Mouse (Mus musculus) forebrain, embryonic 12.5 days (tissue): ENCODE data around the gene Tnfrsf21. TPM values are rescaled to one million over a fixed set of nuclear protein-coding genes. Genes with fewer than 3 reads are reported as not detected.

Experiments
- ATAC-seq: fragments of 200-750 bp; cut with Nextera tagmentation; 2 replicates; pipeline ENCODE4 v1.8.0; 2017; ENCODE audit warnings: moderate TSS enrichment; ENCODE audit not compliant: low FRiP score
- H3K27ac ChIP-seq: fragments of 300-500 bp; sonication (generic); 2 replicates; pipeline ENCODE4 v1.5.1; 2016; ENCODE audit warnings: mild to moderate bottlenecking
- H3K27me3 ChIP-seq: fragments of 300-500 bp; sonication (generic); 2 replicates; pipeline ENCODE4 v1.6.1; 2016; ENCODE audit warnings: mild to moderate bottlenecking
- H3K36me3 ChIP-seq: fragments of 300-500 bp; sonication (generic); replicated peaks from 2 replicates; pipeline ENCODE4 v1.6.1; 2016; ENCODE audit warnings: mild to moderate bottlenecking
- H3K4me1 ChIP-seq: fragments of 300-500 bp; sonication (generic); 2 replicates; pipeline ENCODE4 v1.6.1; 2016
- H3K4me2 ChIP-seq: fragments of 300-500 bp; sonication (generic); 2 replicates; pipeline ENCODE4 v1.6.1; 2016; ENCODE audit warnings: mild to moderate bottlenecking, moderate library complexity
- H3K4me3 ChIP-seq: fragments of 300-500 bp; sonication (generic); replicated peaks from 2 replicates; pipeline ENCODE4 v1.5.1; 2016; ENCODE audit warnings: mild to moderate bottlenecking
- H3K9ac ChIP-seq: fragments of 300-500 bp; sonication (generic); 2 replicates; pipeline ENCODE4 v1.6.1; 2016; ENCODE audit warnings: mild to moderate bottlenecking
- H3K9me3 ChIP-seq: fragments of 300-500 bp; sonication (generic); 2 replicates; pipeline ENCODE4 v1.6.1; 2016
- WGBS: fragments of 180-500 bp; shearing (Covaris S2); methylation state at CpG from one replicate; pipeline ENCODE4 v1.1.7; 2016; 5-methylcytosine and 5-hydroxymethylcytosine counted together
- polyA plus RNA-seq: library from polyadenylated mRNA; unstranded; fragments of >200 nt; fragmentation: Nextera tagmentation; extraction: Ambion mirVana; gene quantifications from 2 replicates; pipeline ENCODE4 v1.2.1, GENCODE M21; 2016

Tnfrsf21 gene
- polyA plus RNA-seq, 1 experiment from 2014 or later, result 39.0 TPM

DNA sequence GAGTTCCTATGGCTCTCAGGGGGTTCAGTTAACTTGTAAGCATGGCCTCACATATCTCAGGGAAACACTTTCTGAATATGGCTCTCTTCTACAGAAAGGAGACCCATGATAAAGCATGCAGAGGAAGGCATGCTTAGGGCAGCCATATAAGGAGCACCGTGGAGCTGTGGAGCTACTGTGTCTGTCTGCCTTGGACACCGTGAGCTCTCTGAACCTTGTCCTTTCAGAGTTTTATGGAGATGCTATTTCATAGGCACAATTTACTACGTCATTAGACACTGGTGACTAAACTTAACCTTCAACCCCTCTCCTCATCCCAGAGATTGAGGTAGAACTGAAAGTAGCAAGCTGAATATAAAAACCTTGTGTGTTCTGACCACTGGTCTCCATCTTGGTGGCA, 13.2 kb downstream of the Tnfrsf21 start:
- H3K27me3 ChIP-seq, result no peaks in the 10 kb centered on the region
- peaks cover 6% of the 10 kb centered on the region; the same call in 1 of the 2 replicates for H3K36me3 ChIP-seq
- 93% methylated on average over 3 of the region's 3 CpGs for WGBS
- no peak overlapping the region for H3K4me3 ChIP-seq
- H3K4me2 ChIP-seq, result no peak overlapping the region
- no peak for ATAC-seq
- H3K4me1 ChIP-seq, result no peaks in the 10 kb centered on the region
- no peak overlapping the region for H3K9ac ChIP-seq
- H3K27ac ChIP-seq, result no peak overlapping the region
- no peaks in the 10 kb centered on the region for H3K9me3 ChIP-seq

DNA sequence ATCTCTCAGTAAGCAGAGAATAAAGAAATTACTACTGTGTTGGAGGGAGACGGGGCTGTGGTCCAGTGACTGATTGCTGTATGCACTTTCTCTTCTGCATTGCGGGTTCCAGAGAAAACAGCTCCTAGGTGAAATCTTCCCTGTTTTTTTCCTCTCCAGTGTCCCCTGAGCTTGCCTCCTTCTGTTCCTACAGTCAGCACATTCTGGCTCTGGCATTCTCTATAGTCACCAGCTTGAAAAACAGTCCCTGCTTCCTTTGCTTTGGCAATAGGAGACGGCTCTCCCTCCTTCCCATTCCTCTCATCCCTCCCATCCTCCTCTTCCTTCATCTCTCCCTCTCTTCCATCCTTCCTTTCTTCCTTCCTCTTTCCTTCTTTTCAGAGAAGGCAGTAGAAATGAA, 13.9 kb downstream of the Tnfrsf21 start:
- WGBS, result 93% methylated on average over 3 of the region's 3 CpGs
- Histone ChIP-seq H3K4me1 (no peaks in the 10 kb centered on the region), H3K4me3 (no peak overlapping the region), H3K4me2 (no peak overlapping the region), H3K27me3 (no peaks in the 10 kb centered on the region), H3K36me3 (peaks cover 6% of the 10 kb centered on the region; the same call in 1 of the 2 replicates), H3K9ac (no peak overlapping the region), H3K27ac (no peak overlapping the region), H3K9me3 (no peaks in the 10 kb centered on the region)
- ATAC-seq, result no peak

DNA sequence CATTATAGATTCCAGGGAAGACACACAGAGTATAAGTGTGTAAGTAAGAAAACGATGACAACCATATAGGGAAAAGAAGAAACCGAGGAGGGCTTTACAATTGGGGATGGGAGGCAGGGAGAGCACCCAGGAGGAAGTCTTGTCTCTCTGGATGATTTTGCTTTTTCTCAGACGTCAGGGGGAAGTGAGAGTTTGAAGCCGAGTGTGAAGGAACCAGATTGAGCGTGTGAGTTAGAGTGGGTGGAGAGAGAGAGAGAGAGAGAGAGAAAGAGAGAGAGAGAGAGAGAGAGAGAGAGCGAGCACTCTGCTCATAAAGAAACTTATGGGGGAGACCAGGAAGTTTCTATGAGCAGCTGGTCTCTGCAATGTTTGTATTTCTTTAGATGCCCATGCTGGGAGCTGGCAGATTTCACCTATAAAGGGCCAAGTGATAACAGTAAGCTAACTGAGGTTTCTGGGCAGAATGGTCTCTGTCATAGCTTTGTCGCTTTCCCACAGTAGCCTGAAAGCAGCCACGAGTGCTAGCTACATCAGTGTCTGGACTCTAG, 16.2 kb downstream of the Tnfrsf21 start:
- Histone ChIP-seq H3K27ac (no peak overlapping the region), H3K4me2 (no peak overlapping the region), H3K36me3 (peaks cover 6% of the 10 kb centered on the region), H3K4me3 (no peak overlapping the region), H3K4me1 (no peaks in the 10 kb centered on the region), H3K9me3 (no peaks in the 10 kb centered on the region), H3K27me3 (no peaks in the 10 kb centered on the region), H3K9ac (no peak overlapping the region)
- 89% methylated on average over 8 of the region's 8 CpGs for WGBS
- no peak for ATAC-seq

DNA sequence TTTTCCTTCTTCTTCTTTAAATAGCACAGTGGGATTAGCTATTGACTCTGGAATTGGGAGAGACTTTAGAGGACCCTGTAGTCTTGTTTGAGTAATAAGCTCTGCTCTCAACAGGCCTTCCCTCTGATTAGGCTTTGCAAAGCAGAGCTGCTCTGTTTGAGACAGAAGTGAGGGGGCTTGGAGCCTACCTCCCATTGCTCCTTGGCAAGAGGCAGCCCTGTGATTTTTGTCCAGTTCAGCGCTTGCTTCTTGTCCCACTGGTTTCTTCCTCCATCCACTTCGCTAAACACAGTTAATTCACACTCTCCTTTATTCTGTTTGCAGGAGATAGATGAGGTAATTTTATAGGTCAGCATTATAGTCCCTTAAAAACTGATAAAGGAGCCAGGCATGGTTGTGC, 19.0 kb downstream of the Tnfrsf21 start:
- Histone ChIP-seq H3K9me3 (no peaks in the 10 kb centered on the region), H3K4me2 (no peak overlapping the region), H3K9ac (no peak overlapping the region), H3K27me3 (no peaks in the 10 kb centered on the region), H3K27ac (no peak overlapping the region), H3K4me3 (no peak overlapping the region), H3K36me3 (peaks cover 28% of the 10 kb centered on the region), H3K4me1 (no peaks in the 10 kb centered on the region)
- no peak for ATAC-seq
- WGBS, result 75% methylated on average over 2 of the region's 2 CpGs

DNA sequence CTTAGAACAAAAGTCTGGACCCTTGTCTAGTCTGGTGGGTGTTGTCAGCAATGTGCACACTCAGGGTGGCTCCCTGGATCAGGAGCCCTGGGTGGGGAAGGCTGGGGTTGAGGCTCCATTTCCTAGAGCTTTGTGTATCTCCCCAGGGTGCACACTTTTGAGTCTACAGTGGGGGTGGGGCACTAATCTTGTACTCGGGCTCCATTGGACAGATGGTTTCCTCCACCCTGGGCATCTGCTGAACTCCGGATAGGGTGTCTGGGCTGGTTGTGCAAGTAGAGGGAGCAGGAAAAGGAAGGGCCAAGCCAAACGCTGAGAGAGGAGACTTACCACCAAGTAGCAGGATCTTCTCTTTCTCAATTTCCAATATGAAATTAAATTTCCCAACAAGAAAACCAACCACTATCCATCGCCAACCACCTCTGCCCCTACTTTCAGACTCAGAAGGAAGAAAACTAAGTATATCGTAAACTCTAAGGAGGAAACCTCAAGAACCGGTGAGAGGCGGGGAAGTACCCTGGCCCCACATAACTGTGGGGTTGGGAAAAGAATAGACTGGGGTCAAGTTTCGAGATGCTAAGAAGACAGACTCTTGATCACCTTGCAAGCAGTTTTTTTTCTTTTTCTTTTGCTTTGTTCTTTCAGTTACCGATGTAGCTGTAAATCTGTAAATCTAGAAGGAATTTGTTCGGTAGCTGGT, 19.9 kb downstream of the Tnfrsf21 start:
- no peaks in the 10 kb centered on the region for H3K27me3 ChIP-seq
- H3K4me1 ChIP-seq, result no peaks in the 10 kb centered on the region
- no peak overlapping the region for H3K27ac ChIP-seq
- no peak overlapping the region for H3K4me3 ChIP-seq
- H3K9me3 ChIP-seq, result no peaks in the 10 kb centered on the region
- peaks cover 30% of the 10 kb centered on the region for H3K36me3 ChIP-seq
- H3K9ac ChIP-seq, result no peak overlapping the region
- ATAC-seq, result no peak
- WGBS, result 82% methylated on average over 10 of the region's 10 CpGs
- H3K4me2 ChIP-seq, result no peak overlapping the region

DNA sequence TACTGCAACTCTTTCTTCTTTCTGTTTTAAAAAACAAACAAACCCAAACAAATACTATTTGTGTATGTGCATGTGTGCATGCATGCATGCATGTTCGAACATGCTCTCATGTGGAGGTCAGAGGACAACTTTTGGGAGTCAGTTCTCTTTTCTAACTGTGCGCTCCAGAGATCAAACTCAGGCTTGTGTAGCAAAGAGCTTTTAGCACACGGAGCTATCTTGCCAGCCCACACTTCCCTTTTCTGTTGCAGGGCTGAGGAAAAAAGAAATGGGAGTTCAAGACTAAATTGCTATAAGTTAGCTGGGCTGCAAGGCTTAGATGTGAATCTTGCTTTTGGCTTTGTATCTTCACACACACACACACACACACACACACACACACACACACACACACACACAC, 24.2 kb downstream of the Tnfrsf21 start:
- WGBS, result 92% methylated on average over 3 of the region's 3 CpGs
- ATAC-seq, result no peak
- H3K27ac ChIP-seq, result no peak overlapping the region
- H3K4me2 ChIP-seq, result no peak overlapping the region
- peaks cover 54% of the 10 kb centered on the region for H3K36me3 ChIP-seq
- no peaks in the 10 kb centered on the region for H3K4me1 ChIP-seq
- no peak overlapping the region for H3K4me3 ChIP-seq
- H3K27me3 ChIP-seq, result no peaks in the 10 kb centered on the region
- H3K9ac ChIP-seq, result no peak overlapping the region
- no peaks in the 10 kb centered on the region for H3K9me3 ChIP-seq

DNA sequence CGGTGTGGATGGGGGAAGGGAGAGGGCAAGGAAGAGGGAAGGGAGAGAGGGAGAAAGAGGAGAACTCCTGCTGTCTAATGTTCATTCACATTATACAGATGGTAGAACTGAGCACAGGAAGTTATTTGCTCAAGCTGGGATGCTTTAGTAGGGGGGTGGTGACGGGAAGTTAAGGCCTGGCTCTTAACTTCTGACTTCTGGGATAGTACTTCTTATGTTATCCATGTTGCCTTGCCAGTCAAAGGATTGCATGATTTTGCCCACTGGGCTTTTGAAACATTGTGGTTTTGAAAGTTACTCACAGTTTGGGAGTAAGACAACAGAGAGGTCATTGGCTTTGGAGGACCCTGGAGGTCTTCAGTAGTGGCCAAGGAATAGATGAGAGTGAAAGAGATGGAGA, 34.3 kb downstream of the Tnfrsf21 start:
- no peak overlapping the region for H3K27ac ChIP-seq
- 95% methylated on average over 2 of the region's 2 CpGs for WGBS

DNA sequence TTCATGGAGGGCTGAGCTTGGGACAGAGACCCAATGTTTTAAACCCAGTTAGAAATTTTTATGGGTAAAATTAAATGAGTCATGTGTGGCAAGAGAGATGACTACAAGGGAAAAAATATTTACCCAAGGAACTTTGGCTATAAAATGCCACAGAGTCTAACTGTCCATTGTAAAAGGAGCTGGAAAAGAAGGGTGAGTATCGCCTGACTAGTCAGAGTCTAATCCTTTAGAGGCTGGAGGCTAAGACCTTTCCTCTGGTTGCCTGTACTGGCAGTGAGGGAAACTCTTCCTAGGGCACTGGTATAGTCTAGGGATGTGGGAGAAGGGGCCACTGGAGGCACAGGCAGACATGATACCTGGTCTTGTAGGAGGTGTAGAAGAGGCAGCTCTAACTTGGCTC, 36.4 kb downstream of the Tnfrsf21 start:
- 89% methylated on average over 1 of the region's 1 CpGs for WGBS
- H3K9ac ChIP-seq, result no peak overlapping the region
- ATAC-seq, result no peak

More for the DNA sequence above, 34.3 kb downstream of the Tnfrsf21 start:
- Histone ChIP-seq H3K4me3 (no peak overlapping the region), H3K9me3 (no peaks in the 10 kb centered on the region), H3K36me3 (no peaks in the 10 kb centered on the region), H3K4me1 (no peaks in the 10 kb centered on the region), H3K9ac (no peak overlapping the region), H3K4me2 (no peak overlapping the region), H3K27me3 (no peaks in the 10 kb centered on the region)
- ATAC-seq, result no peak

DNA sequence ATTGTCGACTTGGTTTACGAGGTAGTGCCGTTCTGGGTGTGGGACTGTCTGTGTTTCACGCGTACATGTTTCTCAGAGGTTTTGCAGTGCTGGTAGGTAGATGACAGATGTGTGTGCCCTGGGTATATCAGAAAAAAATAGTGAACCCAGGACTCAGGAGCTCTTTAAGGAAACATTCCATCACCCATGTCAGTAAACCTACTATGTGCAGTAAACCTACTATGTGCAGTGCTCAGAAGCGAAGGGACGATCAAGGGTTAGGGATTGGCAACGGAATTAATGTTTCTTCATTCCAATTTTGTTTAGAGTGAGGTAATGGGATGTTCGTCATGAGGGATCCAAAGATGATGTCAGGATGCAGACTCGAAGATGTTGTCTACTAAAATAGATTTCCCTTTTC, 37.6 kb downstream of the Tnfrsf21 start:
- Histone ChIP-seq H3K27ac (no peak overlapping the region), H3K4me1 (no peaks in the 10 kb centered on the region), H3K9ac (no peak overlapping the region), H3K4me3 (no peak overlapping the region), H3K4me2 (no peak overlapping the region), H3K36me3 (no peaks in the 10 kb centered on the region), H3K27me3 (no peaks in the 10 kb centered on the region), H3K9me3 (no peaks in the 10 kb centered on the region)
- no peak for ATAC-seq
- 96% methylated on average over 10 of the region's 10 CpGs for WGBS

More for the DNA sequence above, 36.4 kb downstream of the Tnfrsf21 start:
- no peak overlapping the region for H3K27ac ChIP-seq
- H3K4me2 ChIP-seq, result no peak overlapping the region
- H3K36me3 ChIP-seq, result no peaks in the 10 kb centered on the region
- H3K9me3 ChIP-seq, result no peaks in the 10 kb centered on the region
- no peak overlapping the region for H3K4me3 ChIP-seq
- no peaks in the 10 kb centered on the region for H3K4me1 ChIP-seq
- no peaks in the 10 kb centered on the region for H3K27me3 ChIP-seq

DNA sequence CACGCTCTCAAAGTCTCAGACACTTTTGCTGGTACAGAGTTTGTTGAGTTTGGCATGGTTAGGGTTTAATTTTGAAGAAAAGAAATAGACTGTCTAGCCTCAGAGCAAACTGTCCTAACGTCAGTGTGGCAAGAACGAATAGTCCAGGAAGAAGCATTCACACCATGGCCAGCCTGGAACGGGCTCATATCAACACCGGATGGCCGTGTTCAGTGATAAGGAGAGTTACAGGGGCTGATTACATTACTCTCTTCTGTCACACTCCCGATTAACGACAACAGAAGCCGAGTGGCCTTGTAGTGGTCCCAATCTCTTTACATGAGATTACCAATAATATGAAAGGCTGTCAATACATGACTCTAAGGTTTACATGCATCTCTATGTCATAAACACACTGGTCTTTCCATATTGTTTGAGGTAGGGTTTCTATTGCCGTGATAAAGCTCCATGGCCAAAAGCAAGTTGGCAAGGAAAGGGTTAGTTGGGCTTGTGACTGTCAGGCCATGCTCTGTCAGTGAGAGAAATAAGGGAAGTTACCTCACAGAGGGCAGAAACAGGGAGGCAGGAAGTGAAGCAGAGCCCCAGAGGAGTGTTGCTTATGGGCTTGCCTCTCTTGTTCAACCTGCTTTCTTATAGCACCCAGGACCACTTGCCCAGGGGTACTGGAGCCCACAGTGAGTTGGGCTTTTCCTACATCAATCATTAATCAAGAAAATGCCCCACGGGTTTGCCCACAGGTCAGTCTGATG, 42.1 kb downstream of the Tnfrsf21 start:
- no peaks in the 10 kb centered on the region for H3K27me3 ChIP-seq
- H3K4me3 ChIP-seq, result no peak overlapping the region
- ATAC-seq, result no peak
- 95% methylated on average over 11 of the region's 11 CpGs for WGBS
- H3K27ac ChIP-seq, result no peak overlapping the region
- H3K4me2 ChIP-seq, result no peak overlapping the region
- no peak overlapping the region for H3K9ac ChIP-seq
- H3K9me3 ChIP-seq, result no peaks in the 10 kb centered on the region
- H3K36me3 ChIP-seq, result no peaks in the 10 kb centered on the region
- no peaks in the 10 kb centered on the region for H3K4me1 ChIP-seq

DNA sequence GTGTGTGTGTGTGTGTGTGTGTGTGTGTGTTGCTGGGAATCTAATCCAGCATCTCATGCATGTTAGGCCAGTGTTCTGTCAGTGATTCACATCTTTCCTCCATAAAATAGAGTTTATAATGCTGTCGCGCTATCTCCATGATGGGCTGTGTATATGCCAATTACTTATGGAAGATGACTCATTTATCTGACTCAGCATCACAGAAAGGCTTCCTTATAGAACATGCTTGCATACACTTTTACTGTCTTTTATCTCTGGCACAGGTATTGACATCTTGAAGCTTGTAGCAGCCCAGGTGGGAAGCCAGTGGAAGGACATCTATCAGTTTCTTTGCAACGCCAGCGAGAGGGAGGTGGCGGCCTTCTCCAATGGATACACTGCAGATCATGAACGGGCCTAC, 48.4 kb downstream of the Tnfrsf21 start:
- Histone ChIP-seq H3K36me3 (peaks cover 18% of the 10 kb centered on the region), H3K9me3 (no peaks in the 10 kb centered on the region), H3K4me2 (no peak overlapping the region), H3K4me1 (no peaks in the 10 kb centered on the region), H3K9ac (no peak overlapping the region), H3K27me3 (no peaks in the 10 kb centered on the region), H3K4me3 (no peak overlapping the region), H3K27ac (no peak overlapping the region)
- no peak for ATAC-seq
- WGBS, result 95% methylated on average over 6 of the region's 6 CpGs

DNA sequence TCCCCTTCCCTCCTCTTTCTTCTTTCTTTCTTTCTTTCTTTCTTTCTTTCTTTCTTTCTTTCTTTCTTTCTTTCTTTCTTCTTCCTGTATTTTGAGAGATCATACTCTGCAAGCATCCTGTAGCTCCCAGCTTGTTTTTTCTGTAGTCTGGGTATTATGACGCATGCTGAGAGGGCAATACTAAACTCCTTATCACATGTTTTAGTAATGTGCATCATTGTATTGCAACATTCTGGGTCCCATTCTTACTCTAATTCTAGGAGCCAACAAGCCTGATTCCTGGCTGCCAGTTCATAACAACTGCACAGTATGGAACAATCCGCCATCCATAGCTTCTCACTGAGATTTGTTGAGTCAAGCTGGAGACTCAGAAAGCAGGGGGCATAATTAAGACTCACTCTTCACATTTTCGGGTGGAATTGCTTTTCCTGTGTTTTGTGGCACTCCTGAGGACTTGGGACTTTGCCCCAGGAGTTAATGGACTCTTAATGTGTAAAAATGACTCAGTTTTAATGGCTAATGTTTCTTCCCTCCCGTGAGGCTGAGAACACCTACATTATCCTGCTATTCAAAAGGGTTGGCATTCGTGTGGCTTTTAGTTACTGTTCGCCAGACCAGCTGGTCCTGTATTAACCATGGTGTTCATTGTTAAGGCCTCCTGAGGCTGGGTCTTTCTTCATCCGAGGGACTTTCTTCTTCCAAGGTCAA, 52.6 kb downstream of the Tnfrsf21 start:
- no peak overlapping the region for H3K4me2 ChIP-seq
- no peak overlapping the region for H3K27ac ChIP-seq
- H3K4me3 ChIP-seq, result no peak overlapping the region
- H3K9me3 ChIP-seq, result no peaks in the 10 kb centered on the region
- no peaks in the 10 kb centered on the region for H3K27me3 ChIP-seq
- no peaks in the 10 kb centered on the region for H3K4me1 ChIP-seq
- 67% methylated on average over 7 of the region's 7 CpGs for WGBS
- ATAC-seq, result 0 out of 2 replicates have a peak, but pooled peaks have one; percentile 14
- peaks cover 26% of the 10 kb centered on the region for H3K36me3 ChIP-seq
- H3K9ac ChIP-seq, result no peak overlapping the region
